Mouse (Mus musculus): ENCODE results near the gene Olfr39. TPM values are rescaled to one million over a fixed set of nuclear protein-coding genes. Genes with fewer than 3 reads are reported as not detected.

The Olfr39 gene
- not detected in 2 replicates for polyA plus RNA-seq (2012; ENCODE audit: low replicate concordance)

GRCm38 (mm10) chr9:20282051-20282450, at the start of gene Olfr39:
Gene Olfr39, plus strand, starts transcription at chr9:20282351.

DNA sequence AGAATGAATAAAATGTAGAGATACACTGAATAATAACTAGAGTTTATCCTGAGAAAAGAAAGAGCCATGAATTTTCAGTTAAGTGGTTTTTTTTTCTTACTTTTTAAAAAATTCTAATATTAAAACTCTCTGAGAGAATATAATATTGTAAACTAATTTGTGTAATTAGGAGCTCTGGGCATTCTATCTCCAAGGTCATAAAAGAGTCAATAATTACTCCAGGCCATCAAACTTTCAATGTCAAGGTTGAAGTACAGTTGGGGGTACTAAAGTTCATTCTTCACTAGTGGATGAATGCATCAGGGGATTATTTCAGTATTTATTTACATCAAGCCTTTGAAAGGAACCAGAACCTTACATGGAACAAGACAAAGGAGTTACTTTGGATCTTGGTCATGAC, 45.3 kb upstream of the Olfr39 start, which contains the start of gene Olfr872:
TSS of gene Olfr872 (plus strand) at position 301 of the 400 bp plus-strand sequence.

DNA sequence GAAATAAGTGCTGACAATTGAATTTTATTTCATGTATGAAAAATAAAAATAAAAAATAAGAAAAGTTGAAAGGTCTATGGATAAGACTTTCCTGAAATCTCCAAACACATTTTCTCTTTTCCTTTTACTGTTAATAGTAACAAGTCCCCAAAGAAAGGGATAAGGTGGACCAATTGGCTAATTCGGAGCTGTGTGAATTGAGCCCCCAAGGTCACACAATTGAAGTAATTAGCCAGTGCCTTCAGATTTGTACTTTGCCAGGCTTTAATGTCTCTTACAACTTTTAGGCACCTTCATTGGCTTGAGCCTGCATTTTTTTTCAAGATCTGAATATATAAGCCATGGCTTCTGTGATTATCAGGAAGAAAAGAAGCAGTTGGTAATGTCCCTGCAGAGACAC, 16.1 kb downstream of the Olfr39 start, which contains the start of gene Olfr873:
TSS of gene Olfr873 (plus strand) at position 301 of the 400 bp plus-strand sequence.

DNA sequence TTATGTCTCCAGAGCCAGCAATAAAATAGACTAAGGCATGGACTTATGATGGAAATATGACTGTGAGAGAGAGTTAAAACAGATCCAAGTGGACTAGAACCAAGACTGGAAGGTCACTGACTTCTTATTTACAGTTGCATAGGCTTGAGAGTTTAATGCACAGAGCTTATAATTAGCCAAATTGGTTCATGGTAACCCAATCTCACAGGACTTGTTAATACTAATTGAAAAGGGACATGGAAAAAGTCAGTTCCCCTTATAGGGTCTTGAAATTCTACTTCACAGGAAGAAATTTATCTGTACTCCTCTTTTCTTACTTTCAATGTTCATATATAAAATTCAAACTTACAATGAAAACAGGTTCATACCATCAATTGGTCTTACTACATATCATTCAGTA, 53.8 kb downstream of the Olfr39 start, which contains the start of gene Olfr18:
TSS of gene Olfr18 (minus strand) at position 101 of the 400 bp plus-strand sequence.

Other genes starting within 250 kb of the Olfr39 start
- not detected in 2 replicates for gene Olfr867, start 224.8 kb upstream of the Olfr39 start, polyA plus RNA-seq (2012; ENCODE audit: low replicate concordance)
- gene Olfr868, start 183.7 kb upstream of the Olfr39 start, polyA plus RNA-seq (2012; ENCODE audit: low replicate concordance): not detected in 2 replicates
- gene Olfr869, start 153.3 kb upstream of the Olfr39 start, polyA plus RNA-seq (2012; ENCODE audit: low replicate concordance): not detected in 2 replicates
- not detected in 2 replicates for gene Olfr870, start 108.3 kb upstream of the Olfr39 start, polyA plus RNA-seq (2012; ENCODE audit: low replicate concordance)
- not detected in 2 replicates for gene Olfr871, start 70.1 kb upstream of the Olfr39 start, polyA plus RNA-seq (2012; ENCODE audit: low replicate concordance)
- not detected in 2 replicates for gene Olfr872, start 45.2 kb upstream of the Olfr39 start, polyA plus RNA-seq (2012; ENCODE audit: low replicate concordance)
- 0.03 TPM in 1 of 2 replicates, not detected in the other for gene Olfr873, start 16.2 kb downstream of the Olfr39 start, polyA plus RNA-seq (2012; ENCODE audit: low replicate concordance)
- not detected in 2 replicates for gene Olfr18, start 53.7 kb downstream of the Olfr39 start, polyA plus RNA-seq (2012; ENCODE audit: low replicate concordance)
- 0.24 and 0.43 TPM in 2 replicates for gene Zfp560, start 102.8 kb downstream of the Olfr39 start, polyA plus RNA-seq (2012; ENCODE audit: low replicate concordance)
- 0.08 and 0.38 TPM in 2 replicates for gene Zfp26, start 177.8 kb downstream of the Olfr39 start, polyA plus RNA-seq (2012; ENCODE audit: low replicate concordance)
- gene Zfp426, start 210.4 kb downstream of the Olfr39 start, polyA plus RNA-seq (2012; ENCODE audit: low replicate concordance): 2.6 and 3.1 TPM in 2 replicates
- 0.42 and 1.4 TPM in 2 replicates for gene Zfp266, start 239.1 kb downstream of the Olfr39 start, polyA plus RNA-seq (2012; ENCODE audit: low replicate concordance)